Mouse (Mus musculus): Measurements from ENCODE around the gene Chchd6. TPM values are rescaled to one million over a fixed set of nuclear protein-coding genes. Genes with fewer than 3 reads are reported as not detected.

Gene Chchd6
- polyA plus RNA-seq, 1 experiment from 2014 or later: 115 TPM

- Histone ChIP-seq H3K4me3 (no peak overlapping the region), H3K27me3 (no peaks in the 10 kb centered on the region), H3K9ac (no peak overlapping the region), H3K27ac (replicated peaks) (0 out of 2 replicates have a peak overlapping the region, but pooled peaks have one; percentile 33), H3K9me3 (no peaks in the 10 kb centered on the region), H3K4me1 (replicated peaks) (peaks cover 24% of the 10 kb centered on the region), H3K4me2 (no peak overlapping the region), H3K36me3 (no peaks in the 10 kb centered on the region)
- 70% methylated on average over 3 of the region's 3 CpGs for WGBS
- ATAC-seq (ENCODE audit: low read depth): no peak
Observed at GRCm38 (mm10) chr6:89407247-89407889, 188.1 kb downstream of the Chchd6 start.

DNA sequence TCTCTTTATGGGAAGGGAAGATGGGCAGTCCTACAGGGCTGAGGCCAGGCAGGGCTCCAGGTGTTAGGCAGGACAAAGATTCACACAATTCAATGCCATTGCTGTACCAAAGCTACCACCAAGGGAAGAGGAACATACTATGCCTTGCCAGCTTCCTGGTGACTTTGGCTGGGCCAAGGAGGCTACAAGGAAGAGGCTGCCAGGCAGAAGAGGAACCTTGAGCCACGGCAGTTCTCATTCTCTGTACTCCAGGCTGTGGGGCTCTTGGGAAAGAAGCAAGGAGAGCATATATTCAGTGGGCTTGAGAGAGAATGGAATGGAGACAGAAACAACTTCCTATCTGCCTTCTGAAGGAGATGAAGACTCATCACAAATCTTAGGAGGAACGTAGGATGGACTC, 190.5 kb downstream of the Chchd6 start:
- Histone ChIP-seq H3K4me2 (no peak overlapping the region), H3K4me1 (replicated peaks) (peaks cover 28% of the 10 kb centered on the region), H3K9me3 (no peaks in the 10 kb centered on the region), H3K9ac (no peak overlapping the region), H3K27ac (replicated peaks) (no peak overlapping the region), H3K36me3 (no peaks in the 10 kb centered on the region), H3K4me3 (no peak overlapping the region), H3K27me3 (no peaks in the 10 kb centered on the region)
- 92% methylated on average over 2 of the region's 2 CpGs for WGBS
- no peak for ATAC-seq (ENCODE audit: low read depth)

GRCm38 (mm10) chr6:89403257-89404225, 191.9 kb downstream of the Chchd6 start:
- H3K4me2 ChIP-seq: no peak overlapping the region
- WGBS: 31% methylated on average over 2 of the region's 2 CpGs
- H3K27me3 ChIP-seq: no peaks in the 10 kb centered on the region
- no peaks in the 10 kb centered on the region for H3K36me3 ChIP-seq
- no peak overlapping the region for H3K9ac ChIP-seq
- 0 out of 2 replicates have a peak, but pooled peaks have one; percentile 47 for ATAC-seq (ENCODE audit: low read depth)
- H3K4me1 ChIP-seq (replicated peaks): peaks cover 28% of the 10 kb centered on the region
- H3K4me3 ChIP-seq: no peak overlapping the region
- H3K9me3 ChIP-seq: no peaks in the 10 kb centered on the region
- H3K27ac ChIP-seq (replicated peaks): peak overlapping the region; percentile 33; the same call in 1 of the 2 replicates

- no peak for ATAC-seq (ENCODE audit: low read depth)
- no peaks in the 10 kb centered on the region for H3K9me3 ChIP-seq
- no peaks in the 10 kb centered on the region for H3K36me3 ChIP-seq
- H3K4me1 ChIP-seq (replicated peaks): peaks cover 23% of the 10 kb centered on the region
- H3K27ac ChIP-seq (replicated peaks): no peak overlapping the region
- no peak overlapping the region for H3K4me2 ChIP-seq
- no peak overlapping the region for H3K4me3 ChIP-seq
- WGBS: 40% methylated on average over 2 of the region's 2 CpGs
- H3K27me3 ChIP-seq: no peaks in the 10 kb centered on the region
- H3K9ac ChIP-seq: no peak overlapping the region
Observed at GRCm38 (mm10) chr6:89402406-89402805, 193.0 kb downstream of the Chchd6 start.

DNA sequence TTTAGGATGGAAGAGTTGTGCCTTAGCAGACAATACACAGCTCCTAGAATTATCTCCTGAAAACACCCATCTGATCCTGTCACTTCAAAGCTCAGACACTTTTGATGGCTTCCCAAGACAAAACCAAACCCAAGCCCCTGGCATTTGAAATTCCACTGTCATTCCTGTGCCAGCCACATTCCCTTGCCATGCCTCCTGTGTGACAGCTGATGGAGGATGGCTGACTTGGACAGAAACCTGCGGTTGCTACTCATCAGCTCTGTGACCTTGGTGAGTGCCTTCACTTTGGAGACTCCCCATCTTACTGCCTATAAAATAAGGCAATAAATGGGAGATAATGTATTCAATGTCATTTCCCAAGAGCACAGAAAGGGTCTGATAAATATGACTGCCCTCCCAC, 195.9 kb downstream of the Chchd6 start:
- Histone ChIP-seq H3K4me3 (no peak overlapping the region), H3K4me1 (replicated peaks) (peaks cover 18% of the 10 kb centered on the region), H3K36me3 (no peaks in the 10 kb centered on the region), H3K27me3 (no peaks in the 10 kb centered on the region), H3K9ac (no peak overlapping the region), H3K27ac (replicated peaks) (no peak overlapping the region), H3K9me3 (no peaks in the 10 kb centered on the region), H3K4me2 (no peak overlapping the region)
- 81% methylated on average over 1 of the region's 1 CpGs for WGBS
- no peak for ATAC-seq (ENCODE audit: low read depth)

- Histone ChIP-seq H3K9ac (no peak overlapping the region), H3K36me3 (no peaks in the 10 kb centered on the region), H3K4me3 (no peak overlapping the region), H3K9me3 (no peaks in the 10 kb centered on the region), H3K27me3 (no peaks in the 10 kb centered on the region), H3K4me2 (no peak overlapping the region), H3K27ac (replicated peaks) (no peak overlapping the region), H3K4me1 (replicated peaks) (peaks cover 8% of the 10 kb centered on the region; the same call in 1 of the 2 replicates)
- no peak for ATAC-seq (ENCODE audit: low read depth)
- WGBS: 88% methylated on average over 4 of the region's 4 CpGs
Observed at GRCm38 (mm10) chr6:89397919-89398318, 197.5 kb downstream of the Chchd6 start.

GRCm38 (mm10) chr6:89393820-89394219, 201.6 kb downstream of the Chchd6 start:
- ATAC-seq (ENCODE audit: low read depth): no peak
- no peaks in the 10 kb centered on the region for H3K27me3 ChIP-seq
- no peaks in the 10 kb centered on the region for H3K36me3 ChIP-seq
- H3K9me3 ChIP-seq: no peaks in the 10 kb centered on the region
- no peak overlapping the region for H3K4me3 ChIP-seq
- WGBS: 90% methylated on average over 2 of the region's 2 CpGs
- H3K9ac ChIP-seq: no peak overlapping the region
- H3K27ac ChIP-seq (replicated peaks): no peak overlapping the region
- peaks cover 8% of the 10 kb centered on the region for H3K4me1 ChIP-seq (replicated peaks)
- no peak overlapping the region for H3K4me2 ChIP-seq

- H3K9ac ChIP-seq: no peak overlapping the region
- ATAC-seq (ENCODE audit: low read depth): no peak
- WGBS: 94% methylated on average over 2 of the region's 2 CpGs
Observed at GRCm38 (mm10) chr6:89392213-89392612, 203.2 kb downstream of the Chchd6 start.

DNA sequence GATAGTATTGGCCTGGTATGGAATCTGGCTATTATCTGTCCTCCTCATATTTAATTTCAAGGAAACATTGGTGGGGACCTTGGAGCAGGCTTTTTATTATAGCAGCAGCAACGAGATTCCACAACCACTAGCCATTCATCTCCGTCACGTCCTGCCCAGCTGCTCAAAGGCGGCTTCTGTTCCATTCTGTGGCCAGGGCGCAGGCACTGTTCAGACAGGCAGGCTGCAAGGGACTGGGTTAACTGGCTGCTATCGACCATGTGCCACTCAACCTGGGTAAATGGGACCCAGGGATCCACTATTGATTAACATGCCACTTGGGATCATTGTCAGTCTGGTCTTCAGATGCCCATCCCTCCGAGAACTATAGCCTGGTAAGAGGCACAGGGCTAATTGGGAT, 205.7 kb downstream of the Chchd6 start:
- 40% methylated on average over 7 of the region's 7 CpGs for WGBS
- no peaks in the 10 kb centered on the region for H3K9me3 ChIP-seq
- H3K9ac ChIP-seq: no peak overlapping the region
- H3K4me3 ChIP-seq: no peak overlapping the region
- no peak overlapping the region for H3K27ac ChIP-seq (replicated peaks)
- H3K36me3 ChIP-seq: no peaks in the 10 kb centered on the region
- H3K4me2 ChIP-seq: no peak overlapping the region
- no peaks in the 10 kb centered on the region for H3K27me3 ChIP-seq
- ATAC-seq (ENCODE audit: low read depth): no peak
- H3K4me1 ChIP-seq (replicated peaks): peaks cover 8% of the 10 kb centered on the region

More at GRCm38 (mm10) chr6:89392213-89392612, 203.2 kb downstream of the Chchd6 start:
- Histone ChIP-seq H3K4me2 (no peak overlapping the region), H3K27me3 (no peaks in the 10 kb centered on the region), H3K9me3 (no peaks in the 10 kb centered on the region), H3K4me1 (replicated peaks) (peaks cover 8% of the 10 kb centered on the region), H3K27ac (replicated peaks) (no peak overlapping the region), H3K36me3 (no peaks in the 10 kb centered on the region), H3K4me3 (no peak overlapping the region)

- Histone ChIP-seq H3K4me1 (replicated peaks) (peaks cover 8% of the 10 kb centered on the region), H3K27me3 (no peaks in the 10 kb centered on the region), H3K27ac (replicated peaks) (no peak overlapping the region), H3K4me2 (no peak overlapping the region), H3K36me3 (no peaks in the 10 kb centered on the region), H3K9me3 (no peaks in the 10 kb centered on the region), H3K9ac (no peak overlapping the region), H3K4me3 (no peak overlapping the region)
- WGBS: 93% methylated on average over 1 of the region's 1 CpGs
- no peak for ATAC-seq (ENCODE audit: low read depth)
Observed at GRCm38 (mm10) chr6:89386956-89387355, 208.5 kb downstream of the Chchd6 start.

DNA sequence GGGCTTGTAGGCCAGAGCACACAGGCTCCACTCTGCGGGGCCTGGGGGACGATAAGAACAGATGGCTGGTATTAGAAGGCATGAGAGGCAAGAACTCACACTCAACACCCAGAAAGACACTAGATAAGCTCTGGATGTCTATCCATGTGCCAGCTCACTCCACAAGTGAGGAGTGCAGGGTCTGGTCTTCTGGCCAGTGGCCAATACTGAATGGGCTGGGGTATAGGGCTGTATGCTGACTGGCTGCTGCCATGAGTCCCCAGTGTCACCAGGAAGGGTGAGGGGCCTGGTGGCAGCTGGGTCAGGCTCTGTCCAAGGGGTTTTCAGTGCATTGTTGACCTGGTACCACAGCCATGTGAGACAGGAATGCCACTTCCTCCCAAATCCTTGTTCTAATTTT, 210.8 kb downstream of the Chchd6 start:
- Histone ChIP-seq H3K27me3 (no peaks in the 10 kb centered on the region), H3K36me3 (no peaks in the 10 kb centered on the region), H3K4me2 (no peak overlapping the region), H3K4me3 (no peak overlapping the region), H3K9me3 (no peaks in the 10 kb centered on the region), H3K9ac (no peak overlapping the region), H3K27ac (replicated peaks) (no peak overlapping the region), H3K4me1 (replicated peaks) (peaks cover 4% of the 10 kb centered on the region)
- 83% methylated on average over 2 of the region's 2 CpGs for WGBS
- no peak for ATAC-seq (ENCODE audit: low read depth)

DNA sequence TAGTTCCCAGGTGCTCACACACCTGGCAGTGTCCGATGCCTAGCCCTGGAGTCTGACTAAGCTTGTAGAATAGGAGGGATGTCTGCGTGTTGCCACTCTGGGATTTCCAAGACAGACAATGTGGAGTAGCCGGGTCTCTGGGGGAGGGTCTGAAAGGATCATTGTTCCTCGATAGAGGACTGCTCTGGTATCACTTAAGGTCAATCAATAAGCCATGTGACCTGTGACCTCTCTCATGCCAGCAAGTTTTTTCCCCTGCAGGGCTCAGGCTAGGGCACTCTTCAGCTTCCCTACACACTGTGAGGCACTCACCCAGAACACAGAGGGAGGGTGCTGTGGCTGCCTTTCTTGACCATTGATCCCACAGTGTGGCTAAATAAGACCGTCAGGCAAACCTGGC, 213.6 kb downstream of the Chchd6 start:
- no peak overlapping the region for H3K9ac ChIP-seq
- H3K27me3 ChIP-seq: no peaks in the 10 kb centered on the region
- no peaks in the 10 kb centered on the region for H3K9me3 ChIP-seq
- H3K4me1 ChIP-seq (replicated peaks): no peaks in the 10 kb centered on the region
- H3K27ac ChIP-seq (replicated peaks): no peak overlapping the region
- no peak for ATAC-seq (ENCODE audit: low read depth)
- no peak overlapping the region for H3K4me3 ChIP-seq
- 48% methylated on average over 5 of the region's 5 CpGs for WGBS
- H3K36me3 ChIP-seq: no peaks in the 10 kb centered on the region
- no peak overlapping the region for H3K4me2 ChIP-seq

All from neural tube, embryonic 13.5 days (tissue).